Mouse (Mus musculus) gastrocnemius, postnatal 10 days (tissue): ENCODE measurements at regions not wholly inside any gene's neighbourhood (a gene's known extent, or its start where the extent isn't known, plus 50 kb on each side); places are given as distances from the start of the nearest gene placed in this dataset.
A peak's percentile ranks its signal among the peaks of the same experiment; 100 is the strongest.

Source experiments
- DNase-seq: peaks from one replicate; pipeline ENCODE4 v3.0.0; 2021; ENCODE audit warnings: mixed read lengths

DNA sequence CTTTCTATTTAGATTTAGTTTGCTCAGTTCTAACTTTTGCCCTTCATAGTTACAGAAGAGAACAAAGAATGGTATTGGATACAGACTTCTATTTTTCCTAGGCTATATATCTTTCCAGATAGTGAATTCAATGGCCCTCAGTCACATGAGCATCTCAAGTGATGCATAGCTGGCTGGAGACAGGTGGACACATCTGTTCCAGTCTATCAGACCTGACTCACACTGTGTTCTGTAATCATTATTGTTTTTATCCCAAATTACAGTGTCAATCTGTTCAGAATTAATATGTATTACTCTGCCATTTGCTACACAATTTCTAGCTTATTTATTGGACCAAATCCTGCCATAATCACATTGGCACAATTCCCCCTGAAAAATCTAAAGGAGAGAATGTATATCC, 298.0 kb upstream of the Foxg1 start:
- DNase-seq: no peak

DNA sequence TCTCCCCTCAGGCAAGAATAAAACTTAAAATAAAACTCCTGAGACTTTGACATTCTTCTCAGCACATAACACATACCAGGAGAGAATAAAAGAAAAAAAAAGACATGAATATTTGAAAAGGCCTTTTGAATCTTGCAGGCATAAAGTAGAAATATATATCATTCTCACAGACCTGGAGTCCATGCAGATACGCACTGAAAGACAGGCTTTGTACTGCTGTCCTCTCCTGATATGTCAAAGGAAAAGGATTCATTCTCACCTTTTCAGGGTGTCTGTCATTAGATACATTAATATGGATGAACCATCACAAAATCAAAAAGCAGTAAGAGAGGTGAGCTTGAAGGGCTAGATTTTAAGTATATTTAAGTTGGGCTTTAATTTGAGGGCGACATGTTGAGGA, 296.4 kb upstream of the Foxg1 start:
- DNase-seq: no peak

DNA sequence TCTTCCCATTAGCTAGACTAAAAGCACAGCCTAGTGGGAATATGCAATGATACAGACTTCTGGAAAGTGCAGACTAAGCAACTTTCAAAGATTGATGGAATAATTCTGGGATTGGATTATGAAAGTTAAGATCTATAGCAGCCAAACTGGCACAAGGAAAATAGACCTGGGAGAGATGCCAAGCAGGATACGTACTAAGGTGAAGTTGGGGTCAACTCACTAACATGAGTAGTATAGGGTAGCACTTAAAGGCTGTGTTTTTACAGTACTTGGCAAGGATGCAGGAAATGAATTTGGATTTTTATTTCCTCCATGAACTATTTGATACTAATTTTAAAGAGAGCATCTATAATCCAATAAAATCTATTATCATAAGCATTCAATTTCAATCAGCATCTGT, 292.3 kb upstream of the Foxg1 start:
- DNase-seq: no peak

DNA sequence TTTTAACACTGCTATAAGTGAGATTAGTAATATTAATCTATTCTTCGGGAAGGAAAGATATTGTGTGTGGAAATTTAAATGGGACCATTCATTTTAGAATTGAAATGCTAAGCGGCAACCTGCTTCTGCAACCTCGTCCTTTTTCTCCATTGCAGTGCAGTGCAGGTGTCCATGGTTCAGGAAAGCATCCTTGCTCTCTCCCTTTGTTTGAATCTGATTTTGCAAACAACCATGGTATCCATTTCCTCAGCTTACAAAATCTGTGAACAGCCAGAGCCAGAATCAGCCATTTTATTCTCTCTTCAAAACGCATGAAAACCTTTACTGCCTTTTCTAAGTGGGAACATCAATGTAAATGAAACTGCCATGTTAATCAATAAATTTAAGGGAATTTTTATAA, 276.5 kb upstream of the Foxg1 start:
- DNase-seq: no peak

DNA sequence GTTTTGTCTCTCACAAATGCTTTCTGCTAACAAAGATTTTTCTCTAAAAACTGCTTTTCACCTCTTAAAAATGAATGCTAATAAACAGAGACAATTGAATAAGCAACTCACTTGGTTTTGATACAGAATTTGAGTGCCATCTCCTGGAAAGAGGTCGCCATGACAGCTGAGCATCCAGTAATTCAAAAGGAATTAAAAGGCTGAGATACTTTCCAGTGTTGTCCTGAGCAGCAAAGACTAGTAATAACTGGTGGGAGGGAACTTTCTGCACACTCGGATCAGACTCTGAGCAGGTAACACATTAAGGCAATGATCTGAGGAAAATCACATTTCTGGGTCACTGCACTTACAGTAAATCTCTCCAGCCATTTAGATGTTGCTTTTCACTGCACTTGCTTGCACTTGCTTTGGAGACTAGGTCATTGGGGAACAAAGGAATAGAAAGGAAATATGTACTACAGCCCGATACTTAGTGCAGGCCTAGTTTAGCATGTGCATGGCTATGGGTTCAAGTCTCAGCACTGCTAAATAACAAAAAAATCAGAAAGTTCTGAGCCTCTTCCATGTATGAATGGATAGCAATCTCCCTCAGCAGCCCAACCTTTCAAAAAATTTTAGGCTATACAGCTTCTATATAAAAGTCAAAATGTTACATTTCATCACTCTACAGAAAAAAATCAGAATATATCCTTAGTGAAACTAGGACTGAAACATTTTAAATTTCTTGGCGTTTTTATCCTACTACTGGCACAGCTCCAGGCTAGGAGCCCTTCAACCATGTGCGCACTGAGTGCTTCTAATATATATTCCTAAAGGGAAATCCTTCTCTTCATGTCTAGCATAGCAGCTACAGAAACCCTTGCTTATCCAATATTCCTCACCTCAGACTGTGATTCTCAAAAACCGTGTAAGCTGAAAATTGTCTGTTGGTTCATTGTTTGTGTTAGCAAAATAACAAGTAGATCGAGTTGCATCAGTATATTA, 275.8 kb upstream of the Foxg1 start:
- DNase-seq: peak; percentile 6

DNA sequence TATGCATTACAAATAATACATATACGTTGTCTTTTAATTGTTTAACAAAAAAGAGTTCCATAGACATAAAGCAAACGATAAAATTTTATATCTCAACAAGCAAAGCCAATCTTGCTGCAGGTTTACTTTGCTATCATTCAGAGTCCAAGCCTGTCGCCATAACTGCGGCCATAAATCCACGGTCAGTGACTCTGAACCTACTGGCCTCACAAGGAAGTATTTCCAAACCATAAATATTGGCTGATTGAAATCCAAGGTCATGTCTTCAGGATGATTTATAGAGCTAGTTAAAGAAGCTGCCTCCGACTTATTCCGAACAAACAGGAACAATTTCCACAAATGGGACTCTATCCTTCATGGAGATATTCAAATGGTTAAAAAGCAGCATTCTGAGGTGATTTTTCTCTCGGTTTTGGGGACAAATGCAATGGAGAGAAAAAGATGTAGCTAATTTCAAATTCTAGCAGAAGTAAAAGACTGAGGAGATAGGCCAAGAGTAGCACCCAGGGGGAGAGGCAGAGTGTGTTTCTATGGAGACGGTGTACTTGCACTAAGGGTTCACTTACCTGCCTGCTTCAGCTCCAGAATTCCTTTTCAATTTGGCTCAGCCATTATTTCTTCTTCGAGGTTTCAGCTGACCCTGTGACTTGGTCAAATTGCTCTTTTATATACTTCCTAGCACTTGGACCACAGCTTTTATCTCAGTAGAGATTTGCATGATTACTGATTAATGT, 274.9 kb upstream of the Foxg1 start:
- DNase-seq: no peak

DNA sequence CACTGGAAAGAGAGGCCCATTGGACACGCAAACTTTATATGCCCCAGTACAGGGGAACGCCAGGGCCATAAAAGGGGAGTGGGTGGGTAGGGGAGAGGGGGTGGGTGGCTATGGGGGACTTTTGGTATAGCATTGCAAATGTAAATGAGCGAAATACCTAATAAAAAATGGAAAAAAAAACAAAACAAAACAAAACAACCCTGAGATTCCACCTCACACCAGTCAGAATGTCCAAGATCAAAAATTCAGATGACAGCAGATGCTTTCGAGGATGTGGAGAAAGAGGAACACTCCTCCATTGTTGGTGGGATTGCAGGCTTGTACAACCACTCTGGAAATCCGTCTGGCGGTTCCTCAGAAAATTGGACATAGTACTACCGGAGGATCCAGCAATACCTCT, 251.4 kb upstream of the Foxg1 start:
- peak; percentile 53 for DNase-seq

DNA sequence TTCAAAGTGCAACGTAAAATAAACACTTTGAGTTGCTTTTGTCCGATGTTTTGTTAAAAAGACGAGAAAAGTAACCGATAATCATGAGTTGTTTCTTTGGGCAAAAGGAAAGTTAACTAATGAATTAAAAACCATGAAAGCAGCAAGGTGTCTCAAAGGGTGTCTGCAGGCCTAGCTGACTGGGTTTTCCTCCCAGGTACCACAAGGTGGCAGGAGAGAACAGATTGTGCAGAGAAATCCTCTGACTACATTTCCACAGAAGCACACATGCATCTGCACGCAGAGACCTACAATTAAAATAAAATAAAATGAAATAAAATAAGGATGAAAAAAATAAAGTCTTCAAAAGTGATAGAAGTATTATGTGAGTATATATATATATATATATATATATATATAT, 212.4 kb upstream of the Foxg1 start:
- DNase-seq: no peak

DNA sequence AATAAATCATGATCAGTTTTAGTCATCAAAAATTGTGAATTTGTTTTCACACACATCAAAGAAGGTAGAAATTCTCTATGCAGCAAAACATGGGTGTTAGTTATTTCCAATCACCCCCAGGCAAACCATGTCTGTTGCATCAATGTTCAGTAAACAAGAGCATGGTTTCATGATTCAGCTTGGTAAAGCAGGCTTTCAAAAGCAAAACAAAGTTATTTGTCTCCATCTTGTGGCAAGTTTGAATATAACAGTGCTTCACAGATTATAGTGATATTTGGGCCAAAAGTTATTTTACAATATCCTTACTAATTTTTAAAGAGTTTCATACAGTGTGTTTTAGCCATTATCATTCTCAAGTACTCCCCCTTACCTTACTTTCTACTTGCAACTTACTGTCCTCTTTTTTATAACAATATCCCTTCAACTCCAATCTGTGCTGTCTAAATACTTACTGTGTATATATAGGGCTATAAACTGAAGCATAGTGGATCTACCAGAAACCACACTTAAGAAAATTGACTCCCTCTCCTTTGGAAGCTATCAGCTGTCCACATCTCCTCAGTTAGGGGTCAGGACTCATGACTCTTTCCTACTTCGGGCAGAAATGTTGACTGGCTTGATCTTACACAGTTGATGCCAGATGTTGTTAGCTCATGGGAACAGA, 211.3 kb upstream of the Foxg1 start:
- no peak for DNase-seq

DNA sequence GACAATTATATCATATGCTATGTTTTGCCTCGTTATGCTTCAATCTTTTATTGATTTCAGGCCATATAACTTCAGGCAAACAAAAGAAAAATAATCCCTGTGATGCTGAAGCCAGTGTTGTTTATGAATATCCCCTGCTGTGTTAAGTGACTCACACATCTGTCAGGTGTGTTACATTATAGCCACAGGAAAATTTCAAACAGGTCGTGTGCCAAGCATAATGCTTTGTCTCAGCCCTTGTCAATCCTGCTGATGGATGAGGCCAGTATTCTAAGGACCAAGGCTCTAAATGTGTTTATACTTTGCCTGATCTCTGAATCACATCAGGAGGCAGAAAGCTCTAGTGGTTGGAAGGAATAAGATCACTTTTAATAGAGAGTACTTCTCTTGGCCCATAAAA, 191.1 kb upstream of the Foxg1 start:
- DNase-seq: no peak

DNA sequence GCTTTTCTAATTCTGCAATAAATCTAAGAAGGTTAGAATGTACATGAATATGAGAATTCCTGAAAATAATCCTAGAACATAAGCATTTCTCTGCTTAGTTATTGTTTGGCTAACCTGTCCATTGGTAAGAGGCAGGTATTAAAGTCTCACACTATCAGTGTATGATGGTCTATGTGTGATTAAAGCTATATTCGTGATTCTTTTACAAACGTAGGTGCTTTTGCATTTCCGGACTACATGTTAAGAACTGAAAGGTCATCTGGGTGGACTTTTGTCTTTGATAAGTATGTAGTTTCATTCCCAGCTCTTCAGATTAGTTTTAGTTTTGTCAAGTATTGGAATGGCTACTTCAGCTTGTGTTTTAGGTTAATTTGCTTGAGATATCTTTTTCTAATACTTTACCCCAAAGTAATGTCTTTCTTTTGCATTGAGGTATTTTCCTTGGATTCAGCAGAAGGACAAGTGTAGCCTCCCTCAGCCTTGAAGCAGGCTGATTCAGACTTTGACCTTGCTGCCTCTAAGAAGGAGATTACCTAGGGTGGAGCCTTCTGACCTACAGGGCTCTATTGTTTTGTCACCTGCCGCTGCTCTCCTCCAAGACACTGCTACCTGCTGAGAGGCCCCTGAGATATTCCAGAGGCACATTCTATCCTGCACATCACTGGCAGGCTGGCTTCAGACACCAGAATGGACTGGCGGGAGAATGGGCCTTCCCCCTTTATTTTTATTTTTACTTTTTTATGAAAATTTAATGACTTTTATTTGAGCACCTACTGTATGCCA, 148.7 kb upstream of the Foxg1 start:
- DNase-seq: no peak
